Mouse (Mus musculus) gastrocnemius, adult 18-20 months (tissue): Measurements from ENCODE around the gene Nbea. TPM values are rescaled to one million over a fixed set of nuclear protein-coding genes. Genes with fewer than 3 reads are reported as not detected.

Source experiments
- DNase-seq: peaks from one replicate; pipeline ENCODE4 v3.0.0; 2021; ENCODE audit warnings: low spot score
- total RNA-seq, 2 experiments: library from RNA; stranded (reverse); gene quantifications; 2 replicates each; pipeline ENCODE4 v1.2.3; 2021

Nbea gene
- total RNA-seq, 2 experiments from 2014 or later = 3.7 to 4.9 TPM

GRCm38 (mm10) chr3:55753872-55754271, 429.6 kb downstream of the Nbea start:
- DNase-seq = no peak

DNA sequence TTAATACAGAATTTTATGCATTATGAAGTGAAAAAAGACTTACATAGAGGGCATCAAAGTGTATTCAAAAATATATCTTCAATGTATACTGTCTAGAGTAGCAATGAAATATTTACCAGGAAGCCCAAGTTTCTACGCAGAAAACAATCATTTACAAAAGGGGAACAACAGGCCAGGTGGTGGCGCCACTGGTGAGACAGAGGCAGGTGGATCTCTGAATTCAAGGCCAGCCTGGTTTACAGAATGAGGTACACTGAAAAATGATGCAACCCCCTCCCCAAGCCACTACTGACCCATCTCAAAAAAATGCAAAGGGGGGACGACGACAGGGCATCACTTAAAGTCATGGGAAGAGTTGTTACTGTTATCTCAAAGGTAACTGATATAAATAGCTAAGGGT, 430.9 kb downstream of the Nbea start:
- DNase-seq = no peak

DNA sequence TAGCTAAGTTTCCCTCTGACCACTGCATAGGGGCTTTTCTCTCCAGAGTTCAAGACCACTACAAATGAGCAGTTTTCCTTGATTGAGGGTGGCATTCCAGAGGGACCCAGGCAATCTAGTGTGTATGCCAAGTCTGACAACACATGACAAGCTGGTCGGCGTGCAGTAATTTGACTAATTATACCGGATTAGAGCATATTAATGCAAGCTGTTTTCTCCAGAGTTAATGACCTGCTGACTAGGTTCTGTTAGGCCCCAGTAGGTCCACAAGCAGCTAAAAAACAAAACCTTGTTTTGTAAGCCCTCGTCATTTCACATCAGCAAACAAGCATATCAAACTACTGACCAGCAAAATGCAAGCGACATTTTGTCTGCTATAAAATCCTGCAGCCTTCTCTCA, 432.1 kb downstream of the Nbea start:
- no peak for DNase-seq

GRCm38 (mm10) chr3:55750445-55751065, 432.9 kb downstream of the Nbea start:
- no peak for DNase-seq

GRCm38 (mm10) chr3:55743885-55744284, 439.6 kb downstream of the Nbea start:
- DNase-seq = no peak

DNA sequence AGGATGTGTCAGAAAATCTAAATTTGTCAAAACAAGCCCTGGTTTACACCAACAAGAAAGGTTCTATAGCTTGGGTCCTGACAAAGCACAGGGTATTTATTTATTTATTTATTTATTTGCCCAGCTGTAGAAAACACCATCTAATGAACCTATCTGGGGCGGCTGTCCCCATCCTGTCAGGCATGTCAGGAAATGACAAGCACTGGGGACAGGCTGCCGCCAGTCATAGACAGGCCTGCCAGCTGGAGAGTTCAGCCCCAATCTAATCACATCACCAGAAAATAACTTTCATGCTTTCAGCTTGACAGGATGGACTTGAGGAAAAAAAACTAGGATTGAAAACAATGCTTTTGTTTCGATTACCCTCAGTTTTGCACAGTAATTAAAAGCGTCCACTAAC, 440.8 kb downstream of the Nbea start:
- no peak for DNase-seq

- DNase-seq = no peak
These were observed 441.3 kb downstream of the Nbea start for GRCm38 (mm10) chr3:55742218-55742617.

DNA sequence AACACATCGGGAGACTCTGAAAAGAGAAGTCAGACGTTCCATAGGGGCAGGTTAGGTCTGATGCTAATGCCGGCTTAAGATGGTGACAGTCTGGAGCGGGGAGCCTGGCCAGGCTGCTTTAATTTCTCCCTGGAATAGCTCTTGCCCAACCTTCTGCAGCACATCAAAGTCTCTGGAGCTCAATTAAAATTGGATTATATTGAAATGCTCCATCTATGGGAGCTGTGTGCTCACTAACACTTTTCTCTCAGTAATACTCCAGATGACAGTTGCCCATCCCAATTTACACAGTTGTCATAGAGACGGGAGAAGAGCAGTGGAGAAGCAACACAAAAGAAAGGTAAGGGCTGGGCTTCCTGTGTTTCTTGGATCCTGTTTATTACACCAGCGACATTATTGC, 442.1 kb downstream of the Nbea start:
- no peak for DNase-seq

- DNase-seq = no peak
These were observed 449.8 kb downstream of the Nbea start for GRCm38 (mm10) chr3:55733665-55734064.

GRCm38 (mm10) chr3:55730549-55730948, 453.0 kb downstream of the Nbea start:
- DNase-seq = no peak

DNA sequence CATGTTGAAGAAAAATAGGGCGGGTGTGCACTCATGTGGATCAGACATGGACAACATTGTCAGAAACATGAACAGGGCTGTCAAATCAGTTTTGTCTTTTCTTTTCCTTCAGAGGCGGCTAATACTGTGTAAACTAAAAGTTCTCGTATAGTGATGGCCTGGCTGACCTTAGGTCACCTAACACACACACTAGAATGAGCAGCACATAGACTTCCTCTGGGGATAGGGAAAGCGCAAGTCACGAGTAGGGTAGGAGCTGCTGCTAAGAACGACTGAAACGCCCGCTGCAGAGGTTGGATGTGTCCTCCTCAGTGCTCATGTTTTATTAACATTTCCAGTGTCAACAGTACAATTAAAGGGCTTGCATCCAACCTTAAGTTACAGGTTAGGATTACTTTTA, 453.4 kb downstream of the Nbea start:
- no peak for DNase-seq

DNA sequence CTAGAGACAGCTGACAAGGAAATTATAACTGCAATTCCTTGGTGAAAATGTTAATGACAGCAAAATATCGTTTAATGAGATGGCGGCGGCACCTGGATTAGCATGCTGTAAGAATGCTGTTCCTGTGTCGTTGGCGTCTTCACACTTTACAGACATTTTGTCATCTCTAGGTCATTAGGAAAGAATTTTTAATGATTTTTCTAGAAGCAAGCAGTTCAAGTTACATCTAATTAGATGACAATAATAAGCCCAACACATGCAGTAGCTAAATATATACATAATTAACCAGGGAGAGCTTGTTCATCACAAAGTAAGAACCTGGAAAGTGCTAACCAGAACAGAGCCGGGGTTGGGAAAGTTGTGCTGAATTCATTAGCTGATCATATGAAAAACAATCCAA, 469.2 kb downstream of the Nbea start:
- no peak for DNase-seq

- no peak for DNase-seq
These were observed 469.6 kb downstream of the Nbea start for GRCm38 (mm10) chr3:55713856-55714255.

- no peak for DNase-seq
These were observed 473.2 kb downstream of the Nbea start for GRCm38 (mm10) chr3:55710300-55710699.

DNA sequence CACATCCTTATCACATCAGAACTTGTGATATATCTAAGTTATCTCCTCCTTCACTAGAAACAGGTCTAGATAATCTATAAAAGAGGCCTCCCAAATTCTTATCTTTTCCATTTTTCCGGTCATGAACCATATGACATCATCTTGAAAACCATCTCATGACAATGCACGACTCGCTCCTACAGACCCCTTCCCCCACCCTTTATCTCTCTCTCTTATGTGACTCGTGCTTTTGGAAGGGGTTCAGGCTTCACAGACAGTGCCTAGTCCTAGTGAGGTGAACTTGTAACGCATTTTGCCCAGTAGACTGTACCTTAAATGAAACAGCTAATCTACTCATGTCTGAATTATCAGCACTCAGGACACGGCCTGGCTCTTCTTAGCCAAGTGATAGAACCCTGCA, 481.9 kb downstream of the Nbea start:
- DNase-seq = no peak

DNA sequence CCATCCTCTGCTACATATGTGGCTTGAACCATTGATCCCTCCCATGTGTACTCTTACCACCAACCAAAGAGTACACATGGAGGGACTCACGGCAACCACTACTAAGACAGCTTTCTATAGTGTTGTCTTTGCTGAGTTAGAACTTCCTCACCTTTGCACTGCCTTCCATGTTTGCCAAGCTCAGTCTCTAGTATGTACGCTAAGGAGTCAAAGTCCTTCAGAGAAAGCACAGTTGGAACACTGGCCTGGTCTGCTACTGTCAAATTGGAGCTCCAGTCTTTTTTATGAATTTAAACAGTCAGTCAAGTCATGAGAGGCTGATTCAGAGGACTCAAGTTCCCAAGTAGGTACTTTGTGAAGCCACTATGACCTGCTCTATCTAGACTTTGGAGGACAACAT, 486.3 kb downstream of the Nbea start:
- DNase-seq = no peak

- DNase-seq = no peak
These were observed 490.4 kb downstream of the Nbea start for GRCm38 (mm10) chr3:55693073-55693472.

- DNase-seq = no peak
These were observed 495.4 kb downstream of the Nbea start for GRCm38 (mm10) chr3:55688098-55688497.

GRCm38 (mm10) chr3:55686993-55687392, 496.5 kb downstream of the Nbea start:
- DNase-seq = no peak

GRCm38 (mm10) chr3:55685627-55686026, 497.9 kb downstream of the Nbea start:
- no peak for DNase-seq

- DNase-seq = no peak
These were observed 498.6 kb downstream of the Nbea start for GRCm38 (mm10) chr3:55684892-55685291.

DNA sequence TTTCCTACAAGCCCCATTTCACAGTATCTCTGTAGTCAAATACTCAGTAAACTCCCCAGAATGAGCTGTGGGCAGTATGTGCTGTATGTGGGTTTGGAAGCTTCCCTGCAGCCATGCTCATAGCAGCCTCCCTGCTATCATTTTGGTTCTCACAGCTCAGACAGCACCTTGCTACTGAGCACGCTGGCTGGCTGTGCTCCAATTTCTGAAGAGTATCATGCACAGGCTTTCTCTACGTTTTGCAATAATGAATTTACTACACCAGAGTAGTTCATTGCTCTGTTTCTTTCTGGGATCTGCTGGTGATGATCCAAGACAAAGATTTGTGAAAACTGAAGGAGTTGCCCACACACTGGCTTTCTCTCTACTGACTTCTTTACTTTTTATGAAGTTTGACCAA, 505.8 kb downstream of the Nbea start:
- no peak for DNase-seq

DNA sequence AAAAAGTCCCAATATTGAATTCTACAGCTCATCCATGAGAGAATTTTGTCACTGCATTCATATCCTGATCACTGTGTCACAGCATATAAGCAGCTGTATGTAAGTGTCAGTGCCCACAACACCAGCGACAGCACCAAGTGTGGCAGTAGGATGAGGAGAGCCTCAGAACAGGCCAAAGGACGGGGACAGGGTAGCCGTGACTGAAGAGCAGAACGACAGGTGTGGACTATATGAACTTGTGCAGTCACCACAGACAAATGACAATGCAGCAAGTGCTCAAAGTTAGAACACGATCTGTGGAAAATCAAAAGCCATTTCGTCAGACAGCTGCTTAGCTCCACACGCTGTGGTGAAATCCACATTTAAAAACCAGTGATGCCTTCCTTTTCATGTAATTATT, 509.3 kb downstream of the Nbea start:
- DNase-seq = no peak

GRCm38 (mm10) chr3:55667048-55667447, 516.5 kb downstream of the Nbea start:
- DNase-seq = no peak
